Mouse (Mus musculus) ES-E14 (cell line): ENCODE measurements at regions not wholly inside any gene's neighbourhood (a gene's known extent, or its start where the extent isn't known, plus 50 kb on each side); places are given as distances from the start of the nearest gene placed in this dataset.

Experiments used
- CHD2 ChIP-seq: IDR thresholded peaks from 2 replicates; pipeline ENCODE4 v1.6.1; 2014; ENCODE audit warnings: mild to moderate bottlenecking, low read depth, low read length, inconsistent platforms
- HCFC1 ChIP-seq: IDR thresholded peaks from 2 replicates; pipeline ENCODE4 v1.6.1; 2012; ENCODE audit warnings: low read length, inconsistent platforms, borderline replicate concordance; ENCODE audit not compliant: insufficient read depth
- ZNF384 ChIP-seq: IDR thresholded peaks from 2 replicates; pipeline ENCODE4 v1.6.1; 2012; ENCODE audit warnings: low read depth, low read length, inconsistent platforms

DNA sequence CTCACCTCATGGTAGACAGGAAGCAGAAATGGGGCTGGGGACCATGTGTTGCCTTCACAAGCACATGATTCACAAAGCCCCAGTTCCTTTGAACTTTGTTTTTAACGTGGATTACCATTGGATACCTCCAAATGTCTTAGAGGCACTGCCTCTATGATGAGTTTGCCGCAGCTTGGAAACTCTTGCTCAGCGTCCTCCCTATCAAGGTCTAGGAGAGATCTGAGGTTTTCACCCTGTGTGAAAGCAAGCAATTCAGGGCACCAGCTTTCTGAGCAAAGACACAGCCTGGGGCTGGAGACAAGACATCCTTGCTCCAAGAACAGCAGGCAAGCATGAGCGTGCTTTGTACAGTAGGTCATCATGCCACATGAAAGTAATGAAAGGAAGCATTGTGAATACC is 93.6 kb upstream of the Ifngr1 start:
- TF ChIP-seq HCFC1 (no peak), CHD2 (no peak), ZNF384 (no peak)
